Mouse (Mus musculus) spleen, adult 2 months (tissue): ENCODE results near the gene Eif3l. TPM values are rescaled to one million over a fixed set of nuclear protein-coding genes. Genes with fewer than 3 reads are reported as not detected.

Source experiments
- DNase-seq, 2 experiments: peaks; one replicate each; pipeline versions ENCODE4 v3.0.0 to v3.0.0-alpha.2; 2012 to 2021; ENCODE audit warnings: low spot score in 2 of 2, low read depth in 1 of 2
- H3K27ac ChIP-seq: fragments of 200-500 bp; 2 replicates; pipeline ENCODE4 v1.5.1; 2012; ENCODE audit warnings: low read length, inconsistent platforms; ENCODE audit not compliant: insufficient read depth
- H3K27me3 ChIP-seq: fragments of 200-500 bp; 2 replicates; pipeline ENCODE4 v1.6.1; 2012; ENCODE audit warnings: mild to moderate bottlenecking, moderate library complexity, low read length, inconsistent platforms; ENCODE audit not compliant: control insufficient read depth, insufficient read depth
- H3K36me3 ChIP-seq: fragments of 200-500 bp; 2 replicates; pipeline ENCODE4 v1.6.1; 2012; ENCODE audit warnings: mild to moderate bottlenecking, low read length, inconsistent platforms; ENCODE audit not compliant: control insufficient read depth, insufficient read depth
- H3K4me1 ChIP-seq: fragments of 200-500 bp; 2 replicates; pipeline ENCODE4 v1.6.1; 2011; ENCODE audit warnings: inconsistent platforms; ENCODE audit not compliant: control insufficient read depth, insufficient read depth, insufficient read length
- H3K4me3 ChIP-seq: fragments of 200-500 bp; 2 replicates; pipeline ENCODE4 v1.5.1; 2011; ENCODE audit warnings: mild to moderate bottlenecking, inconsistent platforms; ENCODE audit not compliant: insufficient read depth, insufficient read length; ENCODE audit errors: extremely low read depth
- CTCF ChIP-seq: fragments of 200-500 bp; IDR thresholded peaks from 2 replicates; pipeline ENCODE4 v1.5.1; 2011; ENCODE audit warnings: mild to moderate bottlenecking, inconsistent platforms; ENCODE audit not compliant: insufficient read depth, insufficient read length, insufficient replicate concordance; ENCODE audit errors: extremely low read depth
- POLR2A ChIP-seq: fragments of 200-500 bp; IDR thresholded peaks from 2 replicates; pipeline ENCODE4 v1.6.1; 2011; ENCODE audit warnings: low read depth, low read length, inconsistent platforms
- WGBS: fragments of 180-500 bp; shearing (Covaris S2); methylation state at CpG from one replicate; pipeline ENCODE4 v1.1.7; 2018; 5-methylcytosine and 5-hydroxymethylcytosine counted together
- polyA plus RNA-seq: library from polyadenylated mRNA; depleted of rRNA; stranded (reverse); fragments of >200 nt; gene quantifications from 2 replicates; pipeline ENCODE4 v1.2.3, GENCODE M21; 2012; rRNA removed

The Eif3l gene
- polyA plus RNA-seq, 1 experiment: 85.7 TPM

- peak overlapping the region; percentile 97 for H3K4me3 ChIP-seq
- under 1% methylated on average over 7 of the region's 7 CpGs for WGBS
- no peak for DNase-seq
- H3K27me3 ChIP-seq: no peaks in the 10 kb centered on the region
- H3K4me1 ChIP-seq: no peaks in the 10 kb centered on the region
- no peak for TF ChIP-seq CTCF
- TF ChIP-seq POLR2A: no peak
- no peak overlapping the region for H3K27ac ChIP-seq
- peaks cover 10% of the 10 kb centered on the region for H3K36me3 ChIP-seq
Observed at GRCm38 (mm10) chr15:79141566-79141917, 66.6 kb downstream of the Eif3l start.

DNA sequence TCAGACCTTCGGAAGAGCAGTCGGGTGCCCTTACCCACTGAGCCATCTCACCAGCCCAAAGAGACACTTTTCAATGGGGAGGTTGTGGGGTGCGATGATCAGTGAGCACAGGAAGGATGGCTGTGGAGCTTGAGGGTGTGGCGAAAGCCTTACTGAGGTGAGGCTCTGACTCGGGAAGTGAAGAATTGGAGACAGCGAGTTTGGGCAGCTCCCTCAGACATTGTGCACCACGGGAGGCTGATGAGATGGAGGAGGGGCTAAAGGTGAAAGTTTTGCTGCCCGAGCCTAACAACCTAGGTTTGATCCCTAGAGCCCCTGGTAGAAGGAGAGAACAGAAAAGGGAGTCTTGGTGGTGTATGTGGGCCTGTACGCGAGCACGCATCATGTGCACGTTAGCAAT, 68.3 kb downstream of the Eif3l start:
- H3K4me3 ChIP-seq: no peak overlapping the region
- H3K27me3 ChIP-seq: no peaks in the 10 kb centered on the region
- WGBS: 86% methylated on average over 12 of the region's 12 CpGs
- H3K36me3 ChIP-seq: peaks cover 18% of the 10 kb centered on the region
- TF ChIP-seq CTCF: no peak
- TF ChIP-seq POLR2A: no peak
- H3K27ac ChIP-seq: no peak overlapping the region
- no peaks in the 10 kb centered on the region for H3K4me1 ChIP-seq
- no peak for DNase-seq

Other genes with a start within 250 kb of the Eif3l start
- 29.6 and 31.3 TPM in 2 replicates for gene Cdc42ep1, start 232.6 kb upstream of the Eif3l start, polyA plus RNA-seq
- gene Lgals2, start 219.7 kb upstream of the Eif3l start, polyA plus RNA-seq: 0.32 and 0.73 TPM in 2 replicates
- 70.2 and 89.3 TPM in 2 replicates for gene Gga1, start 198.0 kb upstream of the Eif3l start, polyA plus RNA-seq
- 0.12 and 0.13 TPM in 2 replicates for gene Gm49510, start 175.5 kb upstream of the Eif3l start, polyA plus RNA-seq
- 182 and 272 TPM in 2 replicates for gene Sh3bp1, start 175.4 kb upstream of the Eif3l start, polyA plus RNA-seq
- 13.1 and 23.5 TPM in 2 replicates for gene Pdxp, start 161.3 kb upstream of the Eif3l start, polyA plus RNA-seq
- 75.4 and 93.0 TPM in 2 replicates for gene Lgals1, start 148.5 kb upstream of the Eif3l start, polyA plus RNA-seq
- 14.2 TPM in 2 replicates for gene Nol12, start 140.2 kb upstream of the Eif3l start, polyA plus RNA-seq
- gene Triobp, start 127.5 kb upstream of the Eif3l start, polyA plus RNA-seq: 40.9 and 44.8 TPM in 2 replicates
- gene H1f0, start 46.7 kb upstream of the Eif3l start, polyA plus RNA-seq: 14.3 and 25.4 TPM in 2 replicates
- gene Galr3, start 33.3 kb upstream of the Eif3l start, polyA plus RNA-seq: 0.39 and 1.0 TPM in 2 replicates
- 57.3 and 78.9 TPM in 2 replicates for gene Ankrd54, start 12.3 kb upstream of the Eif3l start, polyA plus RNA-seq
- 20.0 and 24.9 TPM in 2 replicates for gene Micall1, start 33.7 kb downstream of the Eif3l start, polyA plus RNA-seq
- 20.3 and 25.4 TPM in 2 replicates for gene Polr2f, start 65.8 kb downstream of the Eif3l start, polyA plus RNA-seq
- gene 1700088E04Rik, start 66.1 kb downstream of the Eif3l start, polyA plus RNA-seq: 0.53 and 0.83 TPM in 2 replicates
- 0.75 and 2.0 TPM in 2 replicates for gene Sox10, start 90.1 kb downstream of the Eif3l start, polyA plus RNA-seq
- 13.7 and 15.4 TPM in 2 replicates for gene Pick1, start 154.0 kb downstream of the Eif3l start, polyA plus RNA-seq
- gene Gm49486, start 154.2 kb downstream of the Eif3l start, polyA plus RNA-seq: not detected in 2 replicates
- gene Slc16a8, start 179.6 kb downstream of the Eif3l start, polyA plus RNA-seq: not detected in 2 replicates
- 0.14 and 0.18 TPM in 2 replicates for gene Baiap2l2, start 210.4 kb downstream of the Eif3l start, polyA plus RNA-seq